Mouse (Mus musculus): ENCODE measurements at regions not wholly inside any gene's neighbourhood (a gene's known extent, or its start where the extent isn't known, plus 50 kb on each side); places are given as distances from the start of the nearest gene placed in this dataset.
A peak's percentile ranks its signal among the peaks of the same experiment; 100 is the strongest.
"Not testable (repeated sequence)": the region's sequence is repeated elsewhere in the genome, so short reads cannot be mapped to it uniquely, and the experiment has no call there.

DNA sequence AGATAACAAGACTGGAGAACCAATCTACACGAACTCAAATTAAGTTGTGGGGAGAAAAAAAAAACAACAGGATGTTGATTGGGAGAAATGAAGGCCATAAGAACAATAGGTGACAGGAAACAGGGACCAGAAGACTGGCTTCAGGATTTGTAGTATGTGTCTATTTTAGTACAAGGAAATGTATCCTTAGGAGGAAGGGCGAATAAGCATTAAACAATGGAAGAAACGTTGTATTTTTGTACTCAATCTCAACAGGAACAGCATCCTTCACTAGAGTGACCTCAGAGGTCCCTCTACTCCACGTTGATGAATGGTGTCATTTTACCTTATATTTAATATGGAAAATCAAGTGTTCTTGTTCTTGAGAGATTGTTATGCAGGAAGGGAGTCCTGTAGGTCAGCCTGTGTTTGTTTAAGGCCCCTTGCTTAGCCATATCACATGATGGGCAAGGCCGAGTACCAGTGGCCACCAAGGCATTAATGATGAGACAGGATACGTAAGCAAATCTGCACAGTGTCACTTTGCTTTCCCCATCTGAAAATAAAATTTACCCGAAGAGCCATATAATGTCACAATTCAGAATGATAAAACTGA lies 832.0 kb downstream of the Diaph3 start:
- in situ Hi-C loops (cut with MboI; ENCODE audit: low sequenced_read_pairs in 2 of 2, unreplicated experiment in 2 of 2): no loop called here
- DNase-seq (ENCODE audit: low read depth, low spot score): no peak
- H3K4me3 ChIP-seq (ENCODE audit: insufficient read depth in 1 of 2, low read depth in 1 of 2, low read length in 2 of 2, poor library complexity in 1 of 2, severe bottlenecking in 1 of 2): no peak overlapping the region
- TF ChIP-seq CHD2 (IDR thresholded peaks at IDR 0.05; ENCODE audit: low read depth, low read length): no peak
- no peak for TF ChIP-seq ZNF384 (IDR thresholded peaks at IDR 0.05; ENCODE audit: low read depth, low read length)
- TF ChIP-seq ZC3H11A (IDR thresholded peaks at IDR 0.05; ENCODE audit: borderline replicate concordance, low read depth, low read length): no peak
- TF ChIP-seq HCFC1 (IDR thresholded peaks at IDR 0.05; ENCODE audit: borderline replicate concordance, insufficient read depth, low read length): no peak
- TF ChIP-seq MAFK (IDR thresholded peaks at IDR 0.05; ENCODE audit: insufficient read depth, low read depth, low read length): no peak
- no peaks in the 10 kb centered on the region for H3K9me3 ChIP-seq (ENCODE audit: control insufficient read depth, insufficient read depth, low read depth, low read length)
- H3K36me3 ChIP-seq (ENCODE audit: control insufficient read depth, insufficient read depth, low read length, poor library complexity, severe bottlenecking): no peaks in the 10 kb centered on the region
- H3K4me1 ChIP-seq (ENCODE audit: control insufficient read depth in 2 of 2, insufficient read depth in 2 of 2, low read length in 2 of 2, poor library complexity in 1 of 2): no peaks in the 10 kb centered on the region
- no peak overlapping the region for H3K9ac ChIP-seq (ENCODE audit: insufficient read depth, low read depth, low read length, poor library complexity, severe bottlenecking)
- H3K27ac ChIP-seq (ENCODE audit: insufficient read depth, low read depth, low read length, poor library complexity, severe bottlenecking): no peak overlapping the region

- Histone ChIP-seq H3K4me3 (ENCODE audit: insufficient read depth in 1 of 2, low read depth in 1 of 2, low read length in 2 of 2, poor library complexity in 1 of 2, severe bottlenecking in 1 of 2) (no peak overlapping the region), H3K9ac (ENCODE audit: insufficient read depth, low read depth, low read length, poor library complexity, severe bottlenecking) (no peak overlapping the region), H3K9me3 (ENCODE audit: control insufficient read depth, insufficient read depth, low read depth, low read length) (no peaks in the 10 kb centered on the region), H3K27ac (ENCODE audit: insufficient read depth, low read depth, low read length, poor library complexity, severe bottlenecking) (no peak overlapping the region), H3K4me1 (ENCODE audit: control insufficient read depth in 2 of 2, insufficient read depth in 2 of 2, low read length in 2 of 2, poor library complexity in 1 of 2) (no peaks in the 10 kb centered on the region), H3K36me3 (ENCODE audit: control insufficient read depth, insufficient read depth, low read length, poor library complexity, severe bottlenecking) (no peaks in the 10 kb centered on the region)
- in situ Hi-C loops (cut with MboI; ENCODE audit: low sequenced_read_pairs in 2 of 2, unreplicated experiment in 2 of 2): no loop called here
- DNase-seq (ENCODE audit: low read depth, low spot score): peak; percentile 13
- TF ChIP-seq ZNF384 (IDR thresholded peaks at IDR 0.05; ENCODE audit: low read depth, low read length): no peak
- peak; percentile 18; the same call in 1 of the 2 replicates for TF ChIP-seq ZC3H11A (IDR thresholded peaks at IDR 0.05; ENCODE audit: borderline replicate concordance, low read depth, low read length)
Observed at GRCm38 (mm10) chr14:86307806-86308205, 833.2 kb downstream of the Diaph3 start.

- no peak overlapping the region for H3K4me3 ChIP-seq (ENCODE audit: insufficient read depth in 1 of 2, low read depth in 1 of 2, low read length in 2 of 2, poor library complexity in 1 of 2, severe bottlenecking in 1 of 2)
- in situ Hi-C loops (cut with MboI; ENCODE audit: low sequenced_read_pairs in 2 of 2, unreplicated experiment in 2 of 2): no loop called here
- H3K36me3 ChIP-seq (ENCODE audit: control insufficient read depth, insufficient read depth, low read length, poor library complexity, severe bottlenecking): no peaks in the 10 kb centered on the region
- H3K4me1 ChIP-seq (ENCODE audit: control insufficient read depth in 2 of 2, insufficient read depth in 2 of 2, low read length in 2 of 2, poor library complexity in 1 of 2): no peaks in the 10 kb centered on the region
- no peak overlapping the region for H3K27ac ChIP-seq (ENCODE audit: insufficient read depth, low read depth, low read length, poor library complexity, severe bottlenecking)
- H3K9me3 ChIP-seq (ENCODE audit: control insufficient read depth, insufficient read depth, low read depth, low read length): no peaks in the 10 kb centered on the region
- no peak for DNase-seq (ENCODE audit: low read depth, low spot score)
- TF ChIP-seq CHD2 (IDR thresholded peaks at IDR 0.05; ENCODE audit: low read depth, low read length): no peak
- no peak for TF ChIP-seq MAFK (IDR thresholded peaks at IDR 0.05; ENCODE audit: insufficient read depth, low read depth, low read length)
- no peak for TF ChIP-seq ZNF384 (IDR thresholded peaks at IDR 0.05; ENCODE audit: low read depth, low read length)
- TF ChIP-seq HCFC1 (IDR thresholded peaks at IDR 0.05; ENCODE audit: borderline replicate concordance, insufficient read depth, low read length): no peak
- no peak for TF ChIP-seq ZC3H11A (IDR thresholded peaks at IDR 0.05; ENCODE audit: borderline replicate concordance, low read depth, low read length)
- no peak overlapping the region for H3K9ac ChIP-seq (ENCODE audit: insufficient read depth, low read depth, low read length, poor library complexity, severe bottlenecking)
Observed at GRCm38 (mm10) chr14:86301666-86302065, 839.4 kb downstream of the Diaph3 start.

GRCm38 (mm10) chr14:86300811-86301210 lies 840.2 kb downstream of the Diaph3 start:
- Histone ChIP-seq H3K4me1 (ENCODE audit: control insufficient read depth in 2 of 2, insufficient read depth in 2 of 2, low read length in 2 of 2, poor library complexity in 1 of 2) (no peaks in the 10 kb centered on the region), H3K9ac (ENCODE audit: insufficient read depth, low read depth, low read length, poor library complexity, severe bottlenecking) (no peak overlapping the region), H3K9me3 (ENCODE audit: control insufficient read depth, insufficient read depth, low read depth, low read length) (no peaks in the 10 kb centered on the region), H3K36me3 (ENCODE audit: control insufficient read depth, insufficient read depth, low read length, poor library complexity, severe bottlenecking) (no peaks in the 10 kb centered on the region), H3K4me3 (ENCODE audit: insufficient read depth in 1 of 2, low read depth in 1 of 2, low read length in 2 of 2, poor library complexity in 1 of 2, severe bottlenecking in 1 of 2) (no peak overlapping the region), H3K27ac (ENCODE audit: insufficient read depth, low read depth, low read length, poor library complexity, severe bottlenecking) (no peak overlapping the region)
- in situ Hi-C loops (cut with MboI; ENCODE audit: low sequenced_read_pairs in 2 of 2, unreplicated experiment in 2 of 2): no loop called here
- no peak for DNase-seq (ENCODE audit: low read depth, low spot score)
- TF ChIP-seq ZNF384 (IDR thresholded peaks at IDR 0.05; ENCODE audit: low read depth, low read length) (no peak), MAFK (IDR thresholded peaks at IDR 0.05; ENCODE audit: insufficient read depth, low read depth, low read length) (no peak), ZC3H11A (IDR thresholded peaks at IDR 0.05; ENCODE audit: borderline replicate concordance, low read depth, low read length) (no peak), HCFC1 (IDR thresholded peaks at IDR 0.05; ENCODE audit: borderline replicate concordance, insufficient read depth, low read length) (no peak), CHD2 (IDR thresholded peaks at IDR 0.05; ENCODE audit: low read depth, low read length) (no peak)

DNA sequence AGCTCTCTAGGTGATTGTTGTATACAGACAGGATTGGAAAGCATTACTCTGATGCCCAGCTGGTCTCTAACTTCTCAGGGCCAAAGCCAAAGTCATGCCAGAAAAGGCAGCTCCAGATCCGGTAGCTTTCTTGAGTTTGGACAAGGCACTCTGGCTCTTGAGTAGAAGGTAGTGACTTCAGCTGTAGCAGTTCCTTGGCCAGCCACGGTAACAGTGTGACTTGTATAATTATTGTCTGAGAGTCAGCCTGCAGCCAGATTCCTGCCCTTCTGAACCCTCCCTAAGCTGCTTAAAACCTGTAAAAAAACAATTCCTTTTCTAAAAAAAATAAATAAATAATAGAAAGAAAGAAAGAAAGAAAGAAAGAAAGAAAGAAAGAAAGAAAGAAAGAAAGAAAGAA lies 843.0 kb downstream of the Diaph3 start:
- H3K27ac ChIP-seq (ENCODE audit: insufficient read depth, low read depth, low read length, poor library complexity, severe bottlenecking): no peak overlapping the region
- no peak overlapping the region for H3K4me3 ChIP-seq (ENCODE audit: insufficient read depth in 1 of 2, low read depth in 1 of 2, low read length in 2 of 2, poor library complexity in 1 of 2, severe bottlenecking in 1 of 2)
- H3K9me3 ChIP-seq (ENCODE audit: control insufficient read depth, insufficient read depth, low read depth, low read length): no peaks in the 10 kb centered on the region
- no peaks in the 10 kb centered on the region for H3K4me1 ChIP-seq (ENCODE audit: control insufficient read depth in 2 of 2, insufficient read depth in 2 of 2, low read length in 2 of 2, poor library complexity in 1 of 2)
- TF ChIP-seq MAFK (IDR thresholded peaks at IDR 0.05; ENCODE audit: insufficient read depth, low read depth, low read length) (no peak), CHD2 (IDR thresholded peaks at IDR 0.05; ENCODE audit: low read depth, low read length) (no peak), ZC3H11A (IDR thresholded peaks at IDR 0.05; ENCODE audit: borderline replicate concordance, low read depth, low read length) (no peak), HCFC1 (IDR thresholded peaks at IDR 0.05; ENCODE audit: borderline replicate concordance, insufficient read depth, low read length) (no peak), ZNF384 (IDR thresholded peaks at IDR 0.05; ENCODE audit: low read depth, low read length) (no peak)
- H3K36me3 ChIP-seq (ENCODE audit: control insufficient read depth, insufficient read depth, low read length, poor library complexity, severe bottlenecking): no peaks in the 10 kb centered on the region
- in situ Hi-C loops (cut with MboI; ENCODE audit: low sequenced_read_pairs in 2 of 2, unreplicated experiment in 2 of 2): no loop called here
- H3K9ac ChIP-seq (ENCODE audit: insufficient read depth, low read depth, low read length, poor library complexity, severe bottlenecking): no peak overlapping the region
- no peak for DNase-seq (ENCODE audit: low read depth, low spot score)

DNA sequence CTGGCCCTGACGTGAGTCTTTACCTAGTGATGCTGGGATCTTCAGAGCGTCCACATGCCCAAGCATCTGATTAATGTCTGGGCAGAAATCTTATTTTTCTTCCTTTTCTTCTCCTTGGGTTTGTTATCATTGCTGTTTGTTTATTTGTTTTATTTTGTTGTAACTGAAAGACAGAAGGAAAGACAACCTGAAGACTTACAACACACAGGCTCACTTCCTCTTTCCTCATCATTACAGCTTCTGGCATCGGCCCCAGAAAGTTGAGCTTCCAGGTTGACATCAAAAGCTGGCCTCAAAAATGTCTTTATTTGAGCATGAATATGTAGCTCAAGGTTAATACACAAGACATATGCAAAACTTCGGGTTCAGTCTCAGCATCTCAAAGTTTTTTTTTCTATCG lies 846.4 kb downstream of the Diaph3 start:
- in situ Hi-C loops (cut with MboI; ENCODE audit: low sequenced_read_pairs in 2 of 2, unreplicated experiment in 2 of 2); H3K36me3 ChIP-seq (ENCODE audit: control insufficient read depth, insufficient read depth, low read length, poor library complexity, severe bottlenecking); DNase-seq (ENCODE audit: low read depth, low spot score); H3K9ac ChIP-seq (ENCODE audit: insufficient read depth, low read depth, low read length, poor library complexity, severe bottlenecking); H3K9me3 ChIP-seq (ENCODE audit: control insufficient read depth, insufficient read depth, low read depth, low read length); H3K4me3 ChIP-seq (ENCODE audit: insufficient read depth in 1 of 2, low read depth in 1 of 2, low read length in 2 of 2, poor library complexity in 1 of 2, severe bottlenecking in 1 of 2); H3K27ac ChIP-seq (ENCODE audit: insufficient read depth, low read depth, low read length, poor library complexity, severe bottlenecking); H3K4me1 ChIP-seq (ENCODE audit: control insufficient read depth in 2 of 2, insufficient read depth in 2 of 2, low read length in 2 of 2, poor library complexity in 1 of 2): not testable (repeated sequence)

All from ES-E14 (cell line).